Mouse (Mus musculus): Measurements from ENCODE around the gene Klhl23.

DNA sequence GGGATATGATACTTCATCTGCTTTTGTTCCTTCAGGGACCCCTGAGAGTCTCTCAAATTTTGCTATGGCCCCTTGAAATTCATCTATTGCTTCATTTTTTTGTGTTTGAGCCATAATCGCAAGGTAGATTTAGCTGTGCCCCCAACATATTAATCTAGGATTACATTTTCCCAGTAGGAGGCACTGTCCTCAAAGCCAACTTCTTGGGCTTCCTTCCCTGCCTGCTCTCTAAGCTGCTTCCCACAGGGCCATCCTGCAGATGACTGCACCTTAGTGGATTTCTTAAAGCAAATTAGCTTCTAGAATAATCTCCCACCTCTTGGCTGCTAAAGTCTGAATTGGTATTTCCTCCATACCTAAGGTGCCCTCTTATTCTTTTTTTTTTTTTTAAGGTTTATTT, 36.1 kb downstream of the Klhl23 start:
- TF ChIP-seq EP300 (IDR thresholded peaks at IDR 0.05; ENCODE audit: low read depth) = no peak
- TF ChIP-seq CTCF (IDR thresholded peaks at IDR 0.05; ENCODE audit: low read depth) = peak; percentile 58

Measured in liver, postnatal 0 days (tissue).